Mouse (Mus musculus) gastrocnemius, postnatal 4 days (tissue): ENCODE measurements at regions not wholly inside any gene's neighbourhood (a gene's known extent, or its start where the extent isn't known, plus 50 kb on each side); places are given as distances from the start of the nearest gene placed in this dataset.

Source experiments
- DNase-seq, 2 experiments: peaks; one replicate each; pipeline ENCODE4 v3.0.0; 2021 to 2022; ENCODE audit warnings: low spot score in 2 of 2, mixed read lengths in 2 of 2

GRCm38 (mm10) chr12:92152922-92153235, 303.9 kb upstream of the Sel1l start:
- no peak for DNase-seq

GRCm38 (mm10) chr12:92152043-92152921, 303.3 kb upstream of the Sel1l start:
- DNase-seq = no peak

GRCm38 (mm10) chr12:92137539-92137938, 288.6 kb upstream of the Sel1l start:
- no peak for DNase-seq

- no peak for DNase-seq
Observed at GRCm38 (mm10) chr12:92127648-92128047, 278.7 kb upstream of the Sel1l start.

GRCm38 (mm10) chr12:92120164-92120815, 271.3 kb upstream of the Sel1l start:
- DNase-seq = peak in 1 of 2 experiments; percentile 17

- DNase-seq = no peak
Observed at GRCm38 (mm10) chr12:92109615-92110014, 260.7 kb upstream of the Sel1l start.

- DNase-seq = no peak
Observed at GRCm38 (mm10) chr12:92100080-92100479, 251.1 kb upstream of the Sel1l start.

- DNase-seq = no peak
Observed at GRCm38 (mm10) chr12:92092794-92093365, 243.9 kb upstream of the Sel1l start.

- no peak for DNase-seq
Observed at GRCm38 (mm10) chr12:92073209-92073608, 224.3 kb upstream of the Sel1l start.

GRCm38 (mm10) chr12:92062731-92063130, 213.8 kb upstream of the Sel1l start:
- no peak for DNase-seq

- no peak for DNase-seq
Observed at GRCm38 (mm10) chr12:92040481-92040880, 191.5 kb upstream of the Sel1l start.

GRCm38 (mm10) chr12:92029192-92029591, 180.2 kb upstream of the Sel1l start:
- DNase-seq = no peak

- DNase-seq = no peak
Observed at GRCm38 (mm10) chr12:92028354-92028753, 179.4 kb upstream of the Sel1l start.

GRCm38 (mm10) chr12:92024461-92025218, 175.7 kb upstream of the Sel1l start:
- no peak for DNase-seq

GRCm38 (mm10) chr12:92019593-92020224, 170.8 kb upstream of the Sel1l start:
- no peak for DNase-seq

- no peak for DNase-seq
Observed at GRCm38 (mm10) chr12:92015373-92015772, 166.4 kb upstream of the Sel1l start.

GRCm38 (mm10) chr12:92013979-92014378, 165.0 kb upstream of the Sel1l start:
- no peak for DNase-seq

- peak in 1 of 2 experiments; percentile 13 for DNase-seq
Observed at GRCm38 (mm10) chr12:92013244-92013643, 164.3 kb upstream of the Sel1l start.

- DNase-seq = no peak
Observed at GRCm38 (mm10) chr12:92004391-92005094, 155.6 kb upstream of the Sel1l start.

- DNase-seq = no peak
Observed at GRCm38 (mm10) chr12:91999031-91999430, 150.1 kb upstream of the Sel1l start.
